Mouse (Mus musculus): ENCODE data around the gene Gm13697. TPM values are rescaled to one million over a fixed set of nuclear protein-coding genes. Genes with fewer than 3 reads are reported as not detected.
"Not testable (repeated sequence)": the region's sequence is repeated elsewhere in the genome, so short reads cannot be mapped to it uniquely, and the experiment has no call there.

The Gm13697 gene
- polyA plus RNA-seq, 1 experiment from 2014 or later: not detected

GRCm38 (mm10) chr2:83990253-83990652 lies 5.7 kb downstream of the Gm13697 start, which contains the start of gene Gm13691:
Gene Gm13691, plus strand, starts transcription at chr2:83990553.
- no CpG with 5 or more reads among the region's 6 CpGs for WGBS
- H3K27ac ChIP-seq (ENCODE audit: low read depth, low read length); H3K4me1 ChIP-seq (replicated peaks; ENCODE audit: control insufficient read depth, insufficient read depth, low read length); H3K27me3 ChIP-seq (ENCODE audit: control insufficient read depth, insufficient read depth, low read length); DNase-seq (ENCODE audit: low spot score); H3K9ac ChIP-seq (ENCODE audit: low read depth, low read length); H3K9me3 ChIP-seq (ENCODE audit: control insufficient read depth, low read length); ATAC-seq (ENCODE audit: low FRiP score); H3K36me3 ChIP-seq (ENCODE audit: control insufficient read depth, insufficient read depth, low read length); H3K4me3 ChIP-seq (ENCODE audit: low read depth, low read length); H3K4me2 ChIP-seq (replicated peaks; ENCODE audit: low read depth, low read length): not testable (repeated sequence)

GRCm38 (mm10) chr2:83993639-83994255 lies 9.2 kb downstream of the Gm13697 start:
- 60% methylated on average over 7 of the region's 9 CpGs for WGBS
- not testable (repeated sequence) for H3K4me3 ChIP-seq (ENCODE audit: low read depth, low read length); H3K9ac ChIP-seq (ENCODE audit: low read depth, low read length); ATAC-seq (ENCODE audit: low FRiP score); H3K9me3 ChIP-seq (ENCODE audit: control insufficient read depth, low read length); H3K36me3 ChIP-seq (ENCODE audit: control insufficient read depth, insufficient read depth, low read length); H3K27ac ChIP-seq (ENCODE audit: low read depth, low read length); H3K27me3 ChIP-seq (ENCODE audit: control insufficient read depth, insufficient read depth, low read length); H3K4me1 ChIP-seq (replicated peaks; ENCODE audit: control insufficient read depth, insufficient read depth, low read length); H3K4me2 ChIP-seq (replicated peaks; ENCODE audit: low read depth, low read length); DNase-seq (ENCODE audit: low spot score)

- WGBS: no CpG with 5 or more reads among the region's 3 CpGs
- H3K4me3 ChIP-seq (ENCODE audit: low read depth, low read length); H3K4me2 ChIP-seq (replicated peaks; ENCODE audit: low read depth, low read length); H3K9ac ChIP-seq (ENCODE audit: low read depth, low read length); H3K9me3 ChIP-seq (ENCODE audit: control insufficient read depth, low read length); ATAC-seq (ENCODE audit: low FRiP score); H3K27me3 ChIP-seq (ENCODE audit: control insufficient read depth, insufficient read depth, low read length); H3K27ac ChIP-seq (ENCODE audit: low read depth, low read length); H3K4me1 ChIP-seq (replicated peaks; ENCODE audit: control insufficient read depth, insufficient read depth, low read length); H3K36me3 ChIP-seq (ENCODE audit: control insufficient read depth, insufficient read depth, low read length); DNase-seq (ENCODE audit: low spot score): not testable (repeated sequence)
These were observed 10.0 kb downstream of the Gm13697 start for GRCm38 (mm10) chr2:83994526-83994925.

- H3K4me2 ChIP-seq (replicated peaks; ENCODE audit: low read depth, low read length): no peak overlapping the region
- no peaks in the 10 kb centered on the region for H3K36me3 ChIP-seq (ENCODE audit: control insufficient read depth, insufficient read depth, low read length)
- WGBS: 74% methylated on average over 1 of the region's 1 CpGs
- H3K9me3 ChIP-seq (ENCODE audit: control insufficient read depth, low read length): no peaks in the 10 kb centered on the region
- H3K4me3 ChIP-seq (ENCODE audit: low read depth, low read length): no peak overlapping the region
- H3K4me1 ChIP-seq (replicated peaks; ENCODE audit: control insufficient read depth, insufficient read depth, low read length): no peaks in the 10 kb centered on the region
- H3K9ac ChIP-seq (ENCODE audit: low read depth, low read length): no peak overlapping the region
- DNase-seq (ENCODE audit: low spot score): no peak
- ATAC-seq (ENCODE audit: low FRiP score): no peak
- H3K27me3 ChIP-seq (ENCODE audit: control insufficient read depth, insufficient read depth, low read length): no peaks in the 10 kb centered on the region
- H3K27ac ChIP-seq (ENCODE audit: low read depth, low read length): no peak overlapping the region
These were observed 24.4 kb downstream of the Gm13697 start for GRCm38 (mm10) chr2:84008913-84009312.

GRCm38 (mm10) chr2:84009818-84010217 lies 25.3 kb downstream of the Gm13697 start:
- Histone ChIP-seq H3K4me2 (replicated peaks; ENCODE audit: low read depth, low read length) (no peak overlapping the region), H3K36me3 (ENCODE audit: control insufficient read depth, insufficient read depth, low read length) (no peaks in the 10 kb centered on the region), H3K27ac (ENCODE audit: low read depth, low read length) (no peak overlapping the region), H3K4me3 (ENCODE audit: low read depth, low read length) (no peak overlapping the region), H3K27me3 (ENCODE audit: control insufficient read depth, insufficient read depth, low read length) (no peaks in the 10 kb centered on the region), H3K4me1 (replicated peaks; ENCODE audit: control insufficient read depth, insufficient read depth, low read length) (no peaks in the 10 kb centered on the region), H3K9ac (ENCODE audit: low read depth, low read length) (no peak overlapping the region), H3K9me3 (ENCODE audit: control insufficient read depth, low read length) (no peaks in the 10 kb centered on the region)
- ATAC-seq (ENCODE audit: low FRiP score): no peak
- WGBS: 79% methylated on average over 3 of the region's 3 CpGs
- DNase-seq (ENCODE audit: low spot score): no peak

GRCm38 (mm10) chr2:84014572-84014971 lies 30.0 kb downstream of the Gm13697 start:
- Histone ChIP-seq H3K36me3 (ENCODE audit: control insufficient read depth, insufficient read depth, low read length) (no peaks in the 10 kb centered on the region), H3K27ac (ENCODE audit: low read depth, low read length) (no peak overlapping the region), H3K9ac (ENCODE audit: low read depth, low read length) (no peak overlapping the region), H3K4me2 (replicated peaks; ENCODE audit: low read depth, low read length) (no peak overlapping the region), H3K9me3 (ENCODE audit: control insufficient read depth, low read length) (no peaks in the 10 kb centered on the region), H3K27me3 (ENCODE audit: control insufficient read depth, insufficient read depth, low read length) (no peaks in the 10 kb centered on the region), H3K4me1 (replicated peaks; ENCODE audit: control insufficient read depth, insufficient read depth, low read length) (no peaks in the 10 kb centered on the region), H3K4me3 (ENCODE audit: low read depth, low read length) (no peak overlapping the region)
- WGBS: 84% methylated on average over 6 of the region's 6 CpGs
- ATAC-seq (ENCODE audit: low FRiP score) (no peak), DNase-seq (ENCODE audit: low spot score) (no peak)

- H3K9me3 ChIP-seq (ENCODE audit: control insufficient read depth, low read length); H3K4me2 ChIP-seq (replicated peaks; ENCODE audit: low read depth, low read length); H3K36me3 ChIP-seq (ENCODE audit: control insufficient read depth, insufficient read depth, low read length); H3K4me3 ChIP-seq (ENCODE audit: low read depth, low read length); H3K27me3 ChIP-seq (ENCODE audit: control insufficient read depth, insufficient read depth, low read length); DNase-seq (ENCODE audit: low spot score); ATAC-seq (ENCODE audit: low FRiP score); H3K4me1 ChIP-seq (replicated peaks; ENCODE audit: control insufficient read depth, insufficient read depth, low read length); H3K9ac ChIP-seq (ENCODE audit: low read depth, low read length); H3K27ac ChIP-seq (ENCODE audit: low read depth, low read length): not testable (repeated sequence)
- 94% methylated on average over 4 of the region's 5 CpGs for WGBS
These were observed 31.7 kb downstream of the Gm13697 start for GRCm38 (mm10) chr2:84016291-84016690.

GRCm38 (mm10) chr2:84018330-84018729 lies 33.8 kb downstream of the Gm13697 start:
- DNase-seq (ENCODE audit: low spot score) (no peak), ATAC-seq (ENCODE audit: low FRiP score) (no peak)
- Histone ChIP-seq H3K4me2 (replicated peaks; ENCODE audit: low read depth, low read length) (no peak overlapping the region), H3K27ac (ENCODE audit: low read depth, low read length) (no peak overlapping the region), H3K9ac (ENCODE audit: low read depth, low read length) (no peak overlapping the region), H3K9me3 (ENCODE audit: control insufficient read depth, low read length) (no peaks in the 10 kb centered on the region), H3K4me1 (replicated peaks; ENCODE audit: control insufficient read depth, insufficient read depth, low read length) (no peaks in the 10 kb centered on the region), H3K4me3 (ENCODE audit: low read depth, low read length) (no peak overlapping the region), H3K36me3 (ENCODE audit: control insufficient read depth, insufficient read depth, low read length) (no peaks in the 10 kb centered on the region), H3K27me3 (ENCODE audit: control insufficient read depth, insufficient read depth, low read length) (no peaks in the 10 kb centered on the region)
- 82% methylated on average over 3 of the region's 3 CpGs for whole genome bisulfite sequencing

- no peak for ATAC-seq (ENCODE audit: low FRiP score)
- H3K9me3 ChIP-seq (ENCODE audit: control insufficient read depth, low read length): no peaks in the 10 kb centered on the region
- H3K9ac ChIP-seq (ENCODE audit: low read depth, low read length): no peak overlapping the region
- H3K27ac ChIP-seq (ENCODE audit: low read depth, low read length): no peak overlapping the region
- no peak overlapping the region for H3K4me2 ChIP-seq (replicated peaks; ENCODE audit: low read depth, low read length)
- H3K4me1 ChIP-seq (replicated peaks; ENCODE audit: control insufficient read depth, insufficient read depth, low read length): no peaks in the 10 kb centered on the region
- 79% methylated on average over 8 of the region's 8 CpGs for WGBS
- no peak for DNase-seq (ENCODE audit: low spot score)
- H3K36me3 ChIP-seq (ENCODE audit: control insufficient read depth, insufficient read depth, low read length): no peaks in the 10 kb centered on the region
- H3K27me3 ChIP-seq (ENCODE audit: control insufficient read depth, insufficient read depth, low read length): no peaks in the 10 kb centered on the region
- no peak overlapping the region for H3K4me3 ChIP-seq (ENCODE audit: low read depth, low read length)
These were observed 35.2 kb downstream of the Gm13697 start for GRCm38 (mm10) chr2:84019519-84020305.
